Mouse (Mus musculus) limb, embryonic 13.5 days (tissue): Measurements from ENCODE around the gene Nr5a2. TPM values are rescaled to one million over a fixed set of nuclear protein-coding genes. Genes with fewer than 3 reads are reported as not detected.

ENCODE experiments used
- ATAC-seq: fragments of 200-750 bp; cut with Nextera tagmentation; 2 replicates; pipeline ENCODE4 v1.8.0; 2017; ENCODE audit warnings: low read depth, moderate number of reproducible peaks, moderate TSS enrichment; ENCODE audit not compliant: low FRiP score
- H3K27ac ChIP-seq: fragments of 300-500 bp; sonication (generic); 2 replicates; pipeline ENCODE4 v1.5.1; 2015; ENCODE audit warnings: inconsistent platforms, mild to moderate bottlenecking, moderate library complexity
- H3K27me3 ChIP-seq: fragments of 300-500 bp; sonication (generic); 2 replicates; pipeline ENCODE4 v1.6.1; 2015; ENCODE audit warnings: mild to moderate bottlenecking, inconsistent platforms
- H3K36me3 ChIP-seq: fragments of 300-500 bp; sonication (generic); 2 replicates; pipeline ENCODE4 v1.6.1; 2015; ENCODE audit warnings: inconsistent platforms, mild to moderate bottlenecking, moderate library complexity
- H3K4me1 ChIP-seq: fragments of 300-500 bp; sonication (generic); 2 replicates; pipeline ENCODE4 v1.6.1; 2015; ENCODE audit warnings: inconsistent platforms
- H3K4me2 ChIP-seq: fragments of 300-500 bp; sonication (generic); replicated peaks from 2 replicates; pipeline ENCODE4 v1.6.1; 2015; ENCODE audit warnings: inconsistent platforms, mild to moderate bottlenecking, moderate library complexity
- H3K4me3 ChIP-seq: fragments of 300-500 bp; sonication (generic); 2 replicates; pipeline ENCODE4 v1.5.1; 2015; ENCODE audit warnings: moderate library complexity, mild to moderate bottlenecking, inconsistent platforms
- H3K9ac ChIP-seq: fragments of 300-500 bp; sonication (generic); 2 replicates; pipeline ENCODE4 v1.6.1; 2015; ENCODE audit warnings: mild to moderate bottlenecking, inconsistent platforms
- H3K9me3 ChIP-seq: fragments of 300-500 bp; sonication (generic); 2 replicates; pipeline ENCODE4 v1.6.1; 2016; ENCODE audit warnings: inconsistent platforms
- WGBS: fragments of 180-500 bp; shearing (Covaris S2); methylation state at CpG from one replicate; pipeline ENCODE4 v1.1.7; 2015; 5-methylcytosine and 5-hydroxymethylcytosine counted together
- polyA plus RNA-seq: library from polyadenylated mRNA; unstranded; fragments of >200 nt; fragmentation: Nextera tagmentation; extraction: Ambion mirVana; gene quantifications from 2 replicates; pipeline ENCODE4 v1.2.1, GENCODE M21; 2015

Gene Nr5a2
- polyA plus RNA-seq, 1 experiment from 2014 or later: 0.31 TPM

DNA sequence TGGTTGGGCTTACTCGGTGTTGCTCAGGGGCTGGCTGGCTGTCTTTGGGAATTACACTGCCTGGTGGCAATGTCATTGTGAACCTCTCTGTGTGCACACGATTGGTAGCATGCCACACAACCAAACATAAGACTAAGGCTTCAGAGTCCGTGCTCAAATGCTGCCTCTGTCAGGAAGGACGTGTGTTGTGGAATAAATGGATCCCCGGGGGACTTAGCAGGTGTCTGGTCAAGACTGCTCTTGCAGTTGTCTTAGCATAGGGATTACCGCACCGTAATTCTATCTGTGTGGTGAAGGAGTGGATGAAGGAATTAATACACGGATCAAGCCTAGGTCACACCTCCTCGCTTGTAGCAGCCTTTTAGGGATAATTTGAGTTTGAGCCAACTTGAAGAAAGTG, 32.8 kb downstream of the Nr5a2 start:
- H3K27ac ChIP-seq: no peak overlapping the region
- peak; percentile 75 for ATAC-seq
- H3K4me3 ChIP-seq: no peak overlapping the region
- H3K4me2 ChIP-seq: no peak overlapping the region
- WGBS: 40% methylated on average over 9 of the region's 9 CpGs
- H3K9me3 ChIP-seq: no peaks in the 10 kb centered on the region
- H3K36me3 ChIP-seq: no peaks in the 10 kb centered on the region
- H3K4me1 ChIP-seq: peaks cover 9% of the 10 kb centered on the region; the same call in 1 of the 2 replicates
- no peak overlapping the region for H3K9ac ChIP-seq
- H3K27me3 ChIP-seq: no peaks in the 10 kb centered on the region

DNA sequence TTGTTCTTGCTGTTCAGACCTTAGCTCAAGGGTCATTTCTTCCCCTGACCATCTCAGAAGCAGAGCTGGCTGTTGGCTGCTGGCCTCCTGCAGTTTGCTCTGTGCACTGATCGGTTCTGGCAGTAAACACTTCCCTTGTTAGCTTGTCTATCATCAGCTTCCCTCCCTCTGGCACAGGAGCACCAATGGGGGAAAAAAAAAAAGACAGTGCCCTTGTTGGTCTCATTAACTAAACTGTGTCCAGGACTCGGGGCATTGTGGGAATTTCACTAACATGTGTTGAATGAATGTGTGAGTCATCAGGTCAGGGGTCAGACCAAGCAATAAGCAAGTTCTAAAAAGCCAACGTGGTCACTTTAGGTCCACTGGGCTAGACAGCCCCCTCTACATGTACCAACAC, 34.2 kb downstream of the Nr5a2 start:
- no peak overlapping the region for H3K9ac ChIP-seq
- no peak for ATAC-seq
- H3K4me2 ChIP-seq: no peak overlapping the region
- H3K4me1 ChIP-seq: peaks cover 9% of the 10 kb centered on the region; the same call in 1 of the 2 replicates
- H3K9me3 ChIP-seq: no peaks in the 10 kb centered on the region
- WGBS: 10% methylated on average over 3 of the region's 3 CpGs
- no peaks in the 10 kb centered on the region for H3K27me3 ChIP-seq
- no peak overlapping the region for H3K27ac ChIP-seq
- H3K4me3 ChIP-seq: no peak overlapping the region
- no peaks in the 10 kb centered on the region for H3K36me3 ChIP-seq

DNA sequence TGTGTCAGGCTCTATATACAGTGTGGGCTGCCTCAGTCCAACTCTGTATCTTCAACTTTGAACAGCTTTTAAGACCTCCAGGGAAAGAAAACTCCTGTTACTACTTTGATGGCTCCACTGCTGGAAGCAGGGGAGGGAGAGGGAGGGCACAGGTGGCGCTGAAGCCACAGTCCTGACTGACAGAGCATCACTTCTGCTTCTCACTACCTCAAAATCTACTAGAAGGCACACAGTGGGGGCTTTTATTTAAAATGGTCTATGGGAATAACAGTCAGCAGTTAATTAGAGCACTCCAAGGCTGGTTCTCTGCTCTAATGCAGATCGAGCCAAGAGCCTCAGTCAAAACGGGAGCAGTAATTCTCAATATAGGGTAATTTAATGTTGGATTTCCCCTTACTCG, 40.2 kb downstream of the Nr5a2 start:
- no peak overlapping the region for H3K4me2 ChIP-seq
- no peak for ATAC-seq
- no peaks in the 10 kb centered on the region for H3K27me3 ChIP-seq
- H3K36me3 ChIP-seq: no peaks in the 10 kb centered on the region
- no peak overlapping the region for H3K4me3 ChIP-seq
- 72% methylated on average over 4 of the region's 4 CpGs for WGBS
- H3K27ac ChIP-seq: no peak overlapping the region
- H3K4me1 ChIP-seq: no peaks in the 10 kb centered on the region
- no peak overlapping the region for H3K9ac ChIP-seq
- H3K9me3 ChIP-seq: no peaks in the 10 kb centered on the region

DNA sequence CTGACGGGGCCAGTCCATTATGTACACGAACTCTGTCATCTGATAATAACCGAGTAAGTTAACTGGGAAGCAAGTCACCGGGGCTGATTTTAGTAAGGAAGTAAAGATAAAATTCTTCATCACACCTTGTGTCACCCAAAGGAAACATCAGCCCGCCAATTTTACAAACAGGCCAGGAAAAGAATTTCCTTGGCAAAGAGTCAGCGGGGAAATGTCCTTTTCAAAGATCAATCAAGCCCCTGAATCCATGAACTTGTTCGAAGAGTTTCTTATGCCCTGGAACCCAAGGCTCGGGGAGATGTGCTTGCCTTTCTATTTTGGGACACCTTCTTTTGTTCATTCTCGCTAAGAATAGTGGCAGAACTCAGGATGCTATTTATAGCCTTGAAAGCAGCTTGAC, 41.5 kb downstream of the Nr5a2 start:
- H3K4me1 ChIP-seq: no peaks in the 10 kb centered on the region
- H3K4me3 ChIP-seq: no peak overlapping the region
- H3K36me3 ChIP-seq: no peaks in the 10 kb centered on the region
- H3K4me2 ChIP-seq: no peak overlapping the region
- ATAC-seq: no peak
- 65% methylated on average over 9 of the region's 9 CpGs for WGBS
- H3K9me3 ChIP-seq: no peaks in the 10 kb centered on the region
- no peak overlapping the region for H3K9ac ChIP-seq
- no peak overlapping the region for H3K27ac ChIP-seq
- no peaks in the 10 kb centered on the region for H3K27me3 ChIP-seq

DNA sequence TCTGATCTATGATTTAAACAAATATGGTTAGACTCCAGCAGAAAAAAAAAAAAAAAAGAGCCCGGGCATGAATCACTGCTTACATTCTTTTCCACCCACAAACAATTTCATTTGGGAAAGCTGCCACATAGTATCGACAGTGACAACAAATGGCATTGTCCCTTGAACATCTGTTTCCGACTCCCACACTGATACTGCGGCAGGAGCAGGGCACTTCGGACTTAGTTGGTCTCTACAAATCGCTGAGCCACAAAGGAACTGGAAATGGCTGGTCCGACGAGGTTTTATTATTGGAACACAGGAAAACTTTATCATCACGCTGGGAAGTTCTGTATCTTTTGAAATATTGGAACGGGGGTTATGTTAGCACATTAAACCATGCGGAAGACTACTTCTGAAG, 44.8 kb downstream of the Nr5a2 start:
- Histone ChIP-seq H3K9ac (no peak overlapping the region), H3K27ac (no peak overlapping the region), H3K9me3 (no peaks in the 10 kb centered on the region), H3K4me3 (no peak overlapping the region), H3K36me3 (no peaks in the 10 kb centered on the region), H3K27me3 (no peaks in the 10 kb centered on the region), H3K4me1 (no peaks in the 10 kb centered on the region), H3K4me2 (no peak overlapping the region)
- ATAC-seq: no peak
- WGBS: 66% methylated on average over 11 of the region's 11 CpGs

DNA sequence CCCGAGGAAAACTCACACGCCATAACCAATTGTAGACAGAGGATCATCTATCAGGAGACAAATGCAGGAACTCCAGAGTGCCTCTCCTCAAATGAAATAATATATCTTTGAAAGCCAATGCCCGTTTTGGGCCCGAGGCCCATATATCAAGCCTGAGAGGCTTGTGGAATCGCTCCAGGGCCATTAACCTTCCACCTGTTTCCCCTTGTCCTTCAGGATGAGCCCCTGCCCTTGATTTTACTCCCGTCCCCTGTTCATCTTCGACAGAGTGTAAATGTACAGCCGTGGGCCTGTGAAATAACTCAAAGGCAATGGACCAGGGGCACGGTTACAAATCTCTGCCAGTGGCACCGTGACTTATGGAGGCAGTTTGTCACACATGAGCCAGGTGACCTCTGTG, 48.3 kb downstream of the Nr5a2 start:
- ATAC-seq: no peak
- H3K9ac ChIP-seq: no peak overlapping the region
- H3K9me3 ChIP-seq: no peaks in the 10 kb centered on the region
- no peaks in the 10 kb centered on the region for H3K36me3 ChIP-seq
- no peaks in the 10 kb centered on the region for H3K27me3 ChIP-seq
- no peak overlapping the region for H3K4me2 ChIP-seq
- H3K4me3 ChIP-seq: no peak overlapping the region
- H3K27ac ChIP-seq: no peak overlapping the region
- no peaks in the 10 kb centered on the region for H3K4me1 ChIP-seq
- 70% methylated on average over 10 of the region's 10 CpGs for WGBS

DNA sequence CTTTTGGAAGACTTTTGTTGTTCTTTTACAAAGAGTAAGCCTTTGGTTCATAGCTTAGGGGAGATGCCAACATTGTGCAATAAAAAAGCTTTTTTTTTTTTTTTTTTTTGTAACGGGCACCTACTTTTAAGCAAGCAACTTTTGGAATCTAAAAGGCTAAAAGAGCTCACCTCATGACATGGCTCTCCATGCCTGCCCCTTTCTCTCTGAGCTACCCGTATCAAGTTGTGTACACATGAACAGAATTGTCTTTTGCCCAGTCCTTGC, 48.7 kb downstream of the Nr5a2 start:
- Histone ChIP-seq H3K4me1 (no peaks in the 10 kb centered on the region), H3K9ac (no peak overlapping the region), H3K4me2 (no peak overlapping the region), H3K9me3 (no peaks in the 10 kb centered on the region), H3K27me3 (no peaks in the 10 kb centered on the region), H3K36me3 (no peaks in the 10 kb centered on the region), H3K27ac (no peak overlapping the region), H3K4me3 (no peak overlapping the region)
- 73% methylated on average over 2 of the region's 2 CpGs for WGBS
- no peak for ATAC-seq

DNA sequence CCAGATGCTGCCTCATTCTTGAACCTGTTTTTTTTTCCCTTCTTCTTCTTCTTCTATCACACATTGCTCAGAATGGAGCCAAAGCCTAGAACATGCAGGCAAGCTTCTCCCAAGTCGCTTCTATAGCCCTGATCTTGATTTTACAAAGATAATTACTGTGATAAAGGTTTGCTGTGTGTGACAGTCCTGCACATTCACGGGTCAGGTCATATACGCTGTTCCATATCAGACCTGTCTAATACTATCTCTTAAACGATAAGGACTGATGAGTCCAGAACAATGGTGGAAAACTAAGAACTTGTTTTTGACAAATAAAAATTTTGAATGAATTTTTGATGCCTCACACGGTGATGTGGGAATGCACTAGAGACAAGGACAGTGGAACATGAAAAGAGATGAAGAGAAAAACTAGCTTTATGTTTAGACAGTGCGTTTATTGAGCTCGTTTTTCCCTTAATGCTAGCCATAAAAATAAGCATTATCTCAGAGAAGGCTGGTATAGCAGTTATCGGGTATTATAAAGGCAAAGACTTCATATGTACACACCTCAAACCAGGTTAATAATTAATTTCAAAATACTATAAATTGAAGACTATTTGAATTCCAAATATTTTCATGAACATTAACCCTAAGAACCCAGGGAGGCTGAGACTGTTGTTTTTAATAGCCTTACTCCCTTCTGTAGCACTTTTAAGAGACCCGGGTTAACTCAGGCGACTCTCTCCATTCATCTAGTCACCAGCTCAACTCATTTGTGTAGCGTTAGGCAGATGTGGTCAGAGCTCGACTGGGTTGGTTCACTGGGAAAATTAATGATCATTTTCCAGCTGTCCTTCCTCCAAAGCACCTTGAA, 49.3 kb downstream of the Nr5a2 start:
- Histone ChIP-seq H3K4me2 (no peak overlapping the region), H3K9ac (no peak overlapping the region), H3K27ac (no peak overlapping the region), H3K36me3 (no peaks in the 10 kb centered on the region), H3K4me3 (no peak overlapping the region), H3K9me3 (no peaks in the 10 kb centered on the region), H3K27me3 (no peaks in the 10 kb centered on the region), H3K4me1 (no peaks in the 10 kb centered on the region)
- WGBS: 69% methylated on average over 12 of the region's 12 CpGs
- ATAC-seq: no peak

DNA sequence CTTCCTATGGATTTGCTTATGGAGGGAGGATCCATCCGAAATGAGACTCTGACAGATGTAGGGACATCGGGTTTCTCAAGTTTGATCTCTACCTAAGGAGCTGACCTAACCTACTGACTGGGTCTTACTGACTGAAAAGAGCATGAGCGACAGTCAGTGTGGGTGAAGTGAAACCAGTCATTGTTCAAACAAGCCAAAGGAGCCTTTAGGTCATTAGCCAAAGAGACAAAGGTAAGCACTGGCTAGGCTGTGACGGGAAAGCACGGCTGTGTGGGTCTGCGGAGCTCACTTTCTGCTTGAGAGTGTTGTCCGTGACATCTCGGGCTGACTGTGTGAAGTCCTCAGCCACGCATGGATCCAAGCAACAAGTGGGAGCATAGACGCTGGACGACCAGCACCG, 50.1 kb downstream of the Nr5a2 start:
- Histone ChIP-seq H3K4me1 (no peaks in the 10 kb centered on the region), H3K27me3 (no peaks in the 10 kb centered on the region), H3K4me3 (no peak overlapping the region), H3K27ac (no peak overlapping the region), H3K9ac (no peak overlapping the region), H3K36me3 (no peaks in the 10 kb centered on the region), H3K9me3 (no peaks in the 10 kb centered on the region), H3K4me2 (no peak overlapping the region)
- ATAC-seq: no peak
- 89% methylated on average over 12 of the region's 12 CpGs for WGBS

DNA sequence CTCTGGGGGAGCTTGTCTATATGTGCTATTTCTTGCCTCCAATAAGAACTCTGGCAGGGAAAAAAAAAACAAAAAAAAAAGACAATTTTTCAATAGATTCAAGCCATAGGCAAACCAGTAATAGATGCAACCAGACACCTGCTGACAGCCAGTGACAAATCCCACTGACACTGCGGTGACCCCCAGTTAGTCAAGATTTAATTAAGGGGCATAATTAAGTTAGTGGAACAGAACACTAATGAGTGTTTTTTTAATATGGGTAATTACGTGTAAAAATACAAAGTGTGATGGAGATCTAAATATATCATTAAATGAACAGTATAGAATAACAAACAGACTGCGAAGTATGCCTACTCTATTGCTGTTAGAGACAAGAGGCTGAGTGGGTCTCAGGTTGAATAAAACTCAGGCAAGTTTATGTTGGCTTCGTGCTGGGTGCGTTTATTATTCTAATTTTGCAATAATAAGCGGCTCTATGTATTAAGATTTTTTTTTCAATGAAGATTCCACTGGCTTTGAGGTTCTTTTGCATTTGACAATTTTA, 50.7 kb downstream of the Nr5a2 start:
- Histone ChIP-seq H3K27ac (no peak overlapping the region), H3K36me3 (no peaks in the 10 kb centered on the region), H3K27me3 (no peaks in the 10 kb centered on the region), H3K4me1 (no peaks in the 10 kb centered on the region), H3K4me2 (no peak overlapping the region), H3K4me3 (no peak overlapping the region), H3K9me3 (no peaks in the 10 kb centered on the region), H3K9ac (no peak overlapping the region)
- WGBS: 77% methylated on average over 6 of the region's 6 CpGs
- no peak for ATAC-seq

DNA sequence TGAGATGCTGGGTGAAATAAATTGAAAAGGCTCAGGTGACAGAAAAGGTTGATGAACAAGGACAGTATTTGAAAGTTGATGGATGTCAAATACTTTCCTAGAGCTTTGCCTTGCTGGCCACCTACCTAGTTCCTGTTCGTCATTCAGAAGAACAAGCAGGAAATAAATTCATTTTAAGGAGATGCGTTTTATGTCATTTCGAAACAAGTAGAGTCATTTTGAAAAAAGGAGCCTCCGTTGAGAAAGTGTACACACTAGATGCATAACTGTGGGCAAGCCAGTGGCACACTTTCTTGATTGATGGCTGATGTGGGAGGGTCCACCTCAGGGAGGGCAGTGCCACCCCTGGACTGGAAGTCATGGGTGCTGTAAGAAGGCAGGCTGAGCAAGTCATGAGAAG, 62.1 kb downstream of the Nr5a2 start:
- H3K27me3 ChIP-seq: no peaks in the 10 kb centered on the region
- no peak overlapping the region for H3K4me2 ChIP-seq
- 88% methylated on average over 4 of the region's 4 CpGs for WGBS
- H3K4me1 ChIP-seq: no peaks in the 10 kb centered on the region
- no peak for ATAC-seq
- peaks cover 5% of the 10 kb centered on the region; the same call in 1 of the 2 replicates for H3K9me3 ChIP-seq
- no peak overlapping the region for H3K9ac ChIP-seq
- H3K36me3 ChIP-seq: no peaks in the 10 kb centered on the region
- no peak overlapping the region for H3K27ac ChIP-seq
- no peak overlapping the region for H3K4me3 ChIP-seq

DNA sequence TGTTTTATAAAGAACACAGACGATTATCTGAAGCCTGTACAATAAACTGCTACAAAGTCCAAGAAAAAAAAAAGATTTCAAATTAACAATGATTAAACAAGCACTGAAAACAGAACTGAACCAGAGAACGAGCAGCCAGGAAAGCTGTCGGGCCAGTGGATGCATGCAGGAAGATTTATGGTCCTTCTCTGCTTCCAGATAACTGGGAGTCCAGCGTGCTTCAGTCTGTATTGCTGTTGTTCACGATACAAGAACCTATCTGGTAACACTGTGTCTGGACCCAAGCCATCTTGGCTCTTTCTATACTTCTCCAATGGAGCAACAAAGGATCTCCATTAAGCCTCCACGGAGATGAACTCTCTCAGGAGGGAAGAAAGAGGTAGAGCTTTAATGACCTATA, 63.9 kb downstream of the Nr5a2 start:
- Histone ChIP-seq H3K27ac (no peak overlapping the region), H3K4me1 (no peaks in the 10 kb centered on the region), H3K9me3 (peaks cover 4% of the 10 kb centered on the region; the same call in 1 of the 2 replicates), H3K4me3 (no peak overlapping the region), H3K36me3 (no peaks in the 10 kb centered on the region), H3K4me2 (no peak overlapping the region), H3K9ac (no peak overlapping the region), H3K27me3 (no peaks in the 10 kb centered on the region)
- WGBS: 39% methylated on average over 6 of the region's 6 CpGs
- ATAC-seq: no peak

DNA sequence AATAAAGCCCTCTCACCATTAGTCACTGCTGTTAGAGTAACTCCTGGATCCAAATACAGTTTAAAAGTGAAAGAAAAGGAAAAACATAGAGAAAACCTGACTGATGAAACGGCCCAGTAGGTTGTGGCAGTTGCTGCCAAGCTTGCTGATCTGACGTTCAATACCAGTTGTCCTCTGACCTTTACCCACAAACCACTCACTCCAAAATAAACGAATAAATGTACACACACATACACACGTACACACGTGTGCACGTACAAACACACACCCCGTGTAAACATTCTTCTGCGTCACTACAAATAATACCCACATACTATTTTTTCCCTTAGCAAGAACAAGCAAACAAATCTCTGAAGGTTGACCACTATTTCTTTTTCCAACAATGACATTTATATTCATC, 64.4 kb downstream of the Nr5a2 start:
- Histone ChIP-seq H3K9ac (no peak overlapping the region), H3K27ac (no peak overlapping the region), H3K4me2 (no peak overlapping the region), H3K36me3 (no peaks in the 10 kb centered on the region), H3K27me3 (no peaks in the 10 kb centered on the region), H3K4me1 (no peaks in the 10 kb centered on the region), H3K4me3 (no peak overlapping the region), H3K9me3 (no peaks in the 10 kb centered on the region)
- no peak for ATAC-seq
- WGBS: 90% methylated on average over 8 of the region's 8 CpGs
